Mouse (Mus musculus) heart, embryonic 16.5 days (tissue): Measurements from ENCODE around the gene Aqr. TPM values are rescaled to one million over a fixed set of nuclear protein-coding genes. Genes with fewer than 3 reads are reported as not detected.

Experiments
- ATAC-seq: fragments of 200-750 bp; cut with Nextera tagmentation; replicated peaks from 2 replicates; pipeline ENCODE4 v1.8.0; 2017; ENCODE audit warnings: moderate number of reproducible peaks; ENCODE audit not compliant: insufficient read depth, low FRiP score; ENCODE audit errors: extremely low read depth
- H3K27ac ChIP-seq: fragments of 300-500 bp; sonication (generic); 2 replicates; pipeline ENCODE4 v1.5.1; 2014; ENCODE audit warnings: mild to moderate bottlenecking, low read length, control low read depth, moderate library complexity
- H3K27me3 ChIP-seq: fragments of 300-500 bp; sonication (generic); 2 replicates; pipeline ENCODE4 v1.6.1; 2014; ENCODE audit warnings: low read length, mixed read lengths; ENCODE audit not compliant: control insufficient read depth, insufficient read depth
- H3K36me3 ChIP-seq: fragments of 300-500 bp; sonication (generic); 2 replicates; pipeline ENCODE4 v1.6.1; 2014; ENCODE audit not compliant: control insufficient read depth, insufficient read depth
- H3K4me1 ChIP-seq: fragments of 300-500 bp; sonication (generic); 2 replicates; pipeline ENCODE4 v1.6.1; 2014; ENCODE audit warnings: low read length, mixed read lengths; ENCODE audit not compliant: control insufficient read depth, insufficient read depth
- H3K4me2 ChIP-seq: fragments of 300-500 bp; sonication (generic); 2 replicates; pipeline ENCODE4 v1.6.1; 2014; ENCODE audit warnings: low read depth, mild to moderate bottlenecking, control low read depth, low read length
- H3K4me3 ChIP-seq: fragments of 300-500 bp; sonication (generic); 2 replicates; pipeline ENCODE4 v1.5.1; 2014; ENCODE audit warnings: mild to moderate bottlenecking, control low read depth, low read length
- H3K9ac ChIP-seq: fragments of 300-500 bp; sonication (generic); 2 replicates; pipeline ENCODE4 v1.6.1; 2014; ENCODE audit warnings: low read length, control low read depth
- H3K9me3 ChIP-seq: fragments of 300-500 bp; sonication (generic); replicated peaks from 2 replicates; pipeline ENCODE4 v1.6.1; 2016; ENCODE audit warnings: low read length; ENCODE audit not compliant: control insufficient read depth
- WGBS: fragments of 180-500 bp; shearing (Covaris S2); extraction: QIAGEN DNeasy Blood & Tissue Kit; methylation state at CpG from one replicate; pipeline ENCODE4 v1.1.7; 2014; 5-methylcytosine and 5-hydroxymethylcytosine counted together
- polyA plus RNA-seq: library from polyadenylated mRNA; unstranded; fragments of >200 nt; fragmentation: Nextera tagmentation; extraction: Ambion mirVana; gene quantifications from 2 replicates; pipeline ENCODE4 v1.2.1, GENCODE M21; 2015

Aqr gene
- polyA plus RNA-seq, 1 experiment from 2014 or later = 21.9 TPM

GRCm38 (mm10) chr2:114146864-114147458 lies 39.9 kb downstream of the Aqr start:
- Histone ChIP-seq H3K36me3 (peaks cover 46% of the 10 kb centered on the region), H3K27me3 (no peaks in the 10 kb centered on the region), H3K4me3 (no peak overlapping the region), H3K4me1 (no peaks in the 10 kb centered on the region; the same call in 1 of the 2 replicates), H3K27ac (no peak overlapping the region), H3K9me3 (no peaks in the 10 kb centered on the region), H3K4me2 (no peak overlapping the region), H3K9ac (no peak overlapping the region)
- 82% methylated on average over 15 of the region's 15 CpGs for WGBS
- no peak for ATAC-seq

GRCm38 (mm10) chr2:114145315-114145801 lies 41.5 kb downstream of the Aqr start:
- H3K27me3 ChIP-seq = no peaks in the 10 kb centered on the region
- no peak overlapping the region for H3K27ac ChIP-seq
- H3K9ac ChIP-seq = no peak overlapping the region
- peaks cover 47% of the 10 kb centered on the region for H3K36me3 ChIP-seq
- 60% methylated on average over 6 of the region's 6 CpGs for WGBS
- no peaks in the 10 kb centered on the region; the same call in 1 of the 2 replicates for H3K4me1 ChIP-seq
- no peak overlapping the region for H3K4me3 ChIP-seq
- H3K4me2 ChIP-seq = no peak overlapping the region
- ATAC-seq = peak; percentile 63; the same call in 1 of the 2 replicates
- H3K9me3 ChIP-seq = no peaks in the 10 kb centered on the region

GRCm38 (mm10) chr2:114144915-114145314 lies 41.9 kb downstream of the Aqr start:
- no peak overlapping the region for H3K9ac ChIP-seq
- peak; percentile 77 for ATAC-seq
- H3K27me3 ChIP-seq = no peaks in the 10 kb centered on the region
- no peak overlapping the region for H3K4me2 ChIP-seq
- no peaks in the 10 kb centered on the region for H3K9me3 ChIP-seq
- H3K36me3 ChIP-seq = peaks cover 46% of the 10 kb centered on the region
- H3K4me3 ChIP-seq = no peak overlapping the region
- no peak overlapping the region for H3K27ac ChIP-seq
- no peaks in the 10 kb centered on the region; the same call in 1 of the 2 replicates for H3K4me1 ChIP-seq
- WGBS = 83% methylated on average over 5 of the region's 5 CpGs

- no peak overlapping the region for H3K27ac ChIP-seq
- WGBS = 86% methylated on average over 6 of the region's 6 CpGs
- H3K4me3 ChIP-seq = no peak overlapping the region
- no peaks in the 10 kb centered on the region for H3K27me3 ChIP-seq
- ATAC-seq = no peak
- H3K9ac ChIP-seq = no peak overlapping the region
- no peaks in the 10 kb centered on the region for H3K9me3 ChIP-seq
- peaks cover 45% of the 10 kb centered on the region for H3K36me3 ChIP-seq
- H3K4me2 ChIP-seq = no peak overlapping the region
- H3K4me1 ChIP-seq = no peaks in the 10 kb centered on the region; the same call in 1 of the 2 replicates
Observed at GRCm38 (mm10) chr2:114143842-114144241, 43.0 kb downstream of the Aqr start.

GRCm38 (mm10) chr2:114136755-114137154 lies 50.1 kb downstream of the Aqr start:
- Histone ChIP-seq H3K27me3 (no peaks in the 10 kb centered on the region), H3K4me3 (no peak overlapping the region), H3K36me3 (peaks cover 41% of the 10 kb centered on the region), H3K27ac (no peak overlapping the region), H3K9me3 (no peaks in the 10 kb centered on the region), H3K4me1 (peaks cover 3% of the 10 kb centered on the region; the same call in 1 of the 2 replicates), H3K4me2 (no peak overlapping the region), H3K9ac (no peak overlapping the region)
- 90% methylated on average over 9 of the region's 9 CpGs for WGBS
- no peak for ATAC-seq

GRCm38 (mm10) chr2:114135777-114136176 lies 51.0 kb downstream of the Aqr start:
- peaks cover 8% of the 10 kb centered on the region; the same call in 1 of the 2 replicates for H3K4me1 ChIP-seq
- no peak overlapping the region for H3K27ac ChIP-seq
- no peak overlapping the region for H3K4me2 ChIP-seq
- no peak overlapping the region for H3K9ac ChIP-seq
- no peaks in the 10 kb centered on the region for H3K9me3 ChIP-seq
- WGBS = 72% methylated on average over 2 of the region's 2 CpGs
- no peak for ATAC-seq
- H3K36me3 ChIP-seq = peaks cover 37% of the 10 kb centered on the region
- no peak overlapping the region for H3K4me3 ChIP-seq
- no peaks in the 10 kb centered on the region for H3K27me3 ChIP-seq

GRCm38 (mm10) chr2:114133355-114133754 lies 53.5 kb downstream of the Aqr start:
- Histone ChIP-seq H3K4me3 (no peak overlapping the region), H3K9ac (no peak overlapping the region), H3K27me3 (no peaks in the 10 kb centered on the region), H3K9me3 (no peaks in the 10 kb centered on the region), H3K36me3 (peaks cover 26% of the 10 kb centered on the region; the same call in 1 of the 2 replicates), H3K27ac (no peak overlapping the region), H3K4me2 (no peak overlapping the region), H3K4me1 (peaks cover 12% of the 10 kb centered on the region; the same call in 1 of the 2 replicates)
- 91% methylated on average over 4 of the region's 4 CpGs for WGBS
- no peak for ATAC-seq

GRCm38 (mm10) chr2:114130657-114131056 lies 56.2 kb downstream of the Aqr start:
- peak overlapping the region; percentile 93 for H3K27ac ChIP-seq
- H3K27me3 ChIP-seq = no peaks in the 10 kb centered on the region
- peak overlapping the region; percentile 19; the same call in 1 of the 2 replicates for H3K4me3 ChIP-seq
- peak; percentile 87 for ATAC-seq
- H3K9me3 ChIP-seq = no peaks in the 10 kb centered on the region
- H3K9ac ChIP-seq = peak overlapping the region; percentile 53
- H3K4me2 ChIP-seq = peak overlapping the region; percentile 46
- H3K36me3 ChIP-seq = peaks cover 29% of the 10 kb centered on the region
- WGBS = 40% methylated on average over 13 of the region's 13 CpGs
- H3K4me1 ChIP-seq = peaks cover 12% of the 10 kb centered on the region; the same call in 1 of the 2 replicates

- H3K27me3 ChIP-seq = no peaks in the 10 kb centered on the region
- 42% methylated on average over 4 of the region's 4 CpGs for WGBS
- peaks cover 31% of the 10 kb centered on the region for H3K36me3 ChIP-seq
- ATAC-seq = peak; percentile 85
- no peak overlapping the region; the same call in 1 of the 2 replicates for H3K9ac ChIP-seq
- 0 out of 2 replicates have a peak, but pooled peaks cover 2% of the 10 kb centered on the region for H3K4me1 ChIP-seq
- no peaks in the 10 kb centered on the region for H3K9me3 ChIP-seq
- no peak overlapping the region for H3K4me3 ChIP-seq
- no peak overlapping the region for H3K4me2 ChIP-seq
- H3K27ac ChIP-seq = peak overlapping the region; percentile 86
Observed at GRCm38 (mm10) chr2:114123304-114123703, 63.5 kb downstream of the Aqr start.
